Mouse (Mus musculus) heart, postnatal 0 days (tissue): Measurements from ENCODE around the gene Kif13a.

Experiments
- CTCF ChIP-seq: IDR thresholded peaks from 2 replicates; pipeline ENCODE4 v1.5.1; 2016; ENCODE audit warnings: antibody characterized with exemption, control low read depth, low read depth
- EP300 ChIP-seq: IDR thresholded peaks from 2 replicates; pipeline ENCODE4 v1.6.1; 2016; ENCODE audit warnings: antibody characterized with exemption, low read depth

DNA sequence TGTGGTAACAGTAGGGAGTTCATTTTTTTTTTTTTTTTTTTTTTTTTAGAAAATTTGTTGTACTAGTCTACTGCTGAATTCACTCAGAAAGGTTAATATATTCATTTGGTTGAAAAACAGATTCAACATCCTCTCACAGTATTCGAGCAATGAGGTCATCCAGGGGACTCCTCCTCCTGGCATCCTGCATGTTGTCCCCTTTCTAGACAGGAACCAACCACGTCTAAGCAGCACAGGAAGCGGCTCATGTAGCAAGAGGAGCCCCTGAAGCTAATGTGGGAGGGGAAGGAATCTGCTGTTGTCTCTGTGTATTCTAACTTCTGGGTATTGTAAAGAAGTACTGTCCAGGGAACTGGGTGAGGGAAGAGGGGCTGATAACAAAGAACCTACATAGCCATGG, 18.4 kb upstream of the Kif13a start:
- TF ChIP-seq CTCF (no peak), EP300 (no peak)
